Mouse (Mus musculus): ENCODE results near the gene Lilra5. TPM values are rescaled to one million over a fixed set of nuclear protein-coding genes. Genes with fewer than 3 reads are reported as not detected.
A peak's percentile ranks its signal among the peaks of the same experiment; 100 is the strongest.
"Not testable (repeated sequence)": the region's sequence is repeated elsewhere in the genome, so short reads cannot be mapped to it uniquely, and the experiment has no call there.

The Lilra5 gene
- polyA plus RNA-seq (2015; fragmentation: Nextera tagmentation; extraction: Ambion mirVana) = 1.9 and 2.2 TPM in 2 replicates

GRCm38 (mm10) chr7:4237454-4237853 lies at the start of gene Lilra5:
Gene Lilra5 (plus strand): TSS chr7:4237754.
- TF ChIP-seq EP300 (IDR thresholded peaks at IDR 0.05; ENCODE audit: low read depth) (no peak), CTCF (IDR thresholded peaks at IDR 0.05; ENCODE audit: low read depth) (no peak)
- peak within 1 kb of the TSS; percentile 81 for H3K27ac ChIP-seq (ENCODE audit: low read depth)
- DNase-seq = no peak
- H3K4me1 ChIP-seq (ENCODE audit: insufficient read depth) = 0 out of 2 replicates have a peak, but pooled peaks cover 6% of the 10 kb centered on the region
- no peak within 1 kb of the TSS for H3K9ac ChIP-seq (replicated peaks)
- WGBS (ENCODE audit: insufficient replicate concordance) = 66% methylated on average over 7 of the region's 7 CpGs
- peak within 1 kb of the TSS; percentile 7; the same call in 1 of the 2 replicates for H3K4me2 ChIP-seq (ENCODE audit: low read depth, low read length)
- no peak within 1 kb of the TSS for H3K4me3 ChIP-seq (ENCODE audit: low read depth, low read length)
- H3K27me3 ChIP-seq (ENCODE audit: insufficient read depth, low read length) = no peaks in the 10 kb centered on the region
- no peak for ATAC-seq
- no peaks in the 10 kb centered on the region for H3K9me3 ChIP-seq (ENCODE audit: low read length)
- H3K36me3 ChIP-seq (replicated peaks; ENCODE audit: insufficient read depth, low read length) = no peaks in the 10 kb centered on the region

DNA sequence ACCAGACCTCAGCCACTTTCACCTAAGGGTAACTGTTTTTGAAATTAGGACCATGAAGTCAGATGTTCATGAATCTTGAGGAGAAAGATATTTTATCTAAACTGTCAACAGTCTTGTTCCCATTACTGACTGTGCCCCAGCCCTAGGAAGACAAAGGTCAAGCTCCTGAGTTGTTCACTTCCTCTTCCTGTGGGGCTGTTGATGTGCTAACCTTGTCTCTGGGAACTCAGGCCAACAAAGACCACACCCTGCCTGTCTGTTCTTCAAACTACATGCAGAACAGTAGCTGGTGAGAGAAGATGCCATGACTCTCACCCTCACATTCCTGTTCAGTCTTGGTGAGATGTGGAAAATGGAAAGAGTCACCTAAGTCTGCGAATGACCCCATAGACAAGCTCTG lies 30.4 kb upstream of the Lilra5 start:
- no peak for ATAC-seq

GRCm38 (mm10) chr7:4208626-4209025 lies 28.9 kb upstream of the Lilra5 start:
- TF ChIP-seq EP300 (IDR thresholded peaks at IDR 0.05; ENCODE audit: low read depth) = no peak
- TF ChIP-seq CTCF (IDR thresholded peaks at IDR 0.05; ENCODE audit: low read depth) = peak; percentile 37
- no peak overlapping the region for H3K4me2 ChIP-seq (ENCODE audit: low read depth, low read length)

More for the DNA sequence above, 30.4 kb upstream of the Lilra5 start:
- Histone ChIP-seq H3K27ac (ENCODE audit: low read depth) (no peak overlapping the region), H3K9me3 (ENCODE audit: low read length) (no peaks in the 10 kb centered on the region), H3K36me3 (replicated peaks; ENCODE audit: insufficient read depth, low read length) (no peaks in the 10 kb centered on the region), H3K4me2 (ENCODE audit: low read depth, low read length) (no peak overlapping the region), H3K9ac (replicated peaks) (no peak overlapping the region), H3K4me1 (ENCODE audit: insufficient read depth) (no peaks in the 10 kb centered on the region), H3K4me3 (ENCODE audit: low read depth, low read length) (no peak overlapping the region), H3K27me3 (ENCODE audit: insufficient read depth, low read length) (no peaks in the 10 kb centered on the region)
- WGBS (ENCODE audit: insufficient replicate concordance) = 79% methylated on average over 1 of the region's 1 CpGs
- no peak for DNase-seq
- TF ChIP-seq EP300 (IDR thresholded peaks at IDR 0.05; ENCODE audit: low read depth) (no peak), CTCF (IDR thresholded peaks at IDR 0.05; ENCODE audit: low read depth) (no peak)

DNA sequence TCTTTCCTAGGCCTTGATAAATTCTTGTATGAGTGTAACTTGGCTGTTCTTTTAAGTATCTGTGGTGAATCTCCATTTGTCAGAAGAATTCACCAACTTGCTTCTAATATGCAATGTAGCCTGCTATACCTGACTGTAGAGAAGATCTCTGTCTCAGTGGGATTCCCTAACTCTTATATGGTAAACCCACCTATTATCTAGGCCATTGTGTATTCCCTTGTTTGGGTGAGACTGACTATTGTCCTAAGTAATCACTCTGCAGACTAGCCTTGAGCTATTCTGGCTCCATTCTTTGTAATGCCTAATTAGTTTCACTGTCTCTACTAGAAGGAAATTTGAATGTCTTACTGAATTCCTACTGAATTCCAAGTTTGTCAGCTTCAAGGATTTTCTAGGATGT lies 24.1 kb upstream of the Lilra5 start:
- not testable (repeated sequence) for ATAC-seq; H3K9ac ChIP-seq (replicated peaks); H3K27ac ChIP-seq (ENCODE audit: low read depth); H3K36me3 ChIP-seq (replicated peaks; ENCODE audit: insufficient read depth, low read length); H3K4me2 ChIP-seq (ENCODE audit: low read depth, low read length); H3K9me3 ChIP-seq (ENCODE audit: low read length); DNase-seq; H3K4me1 ChIP-seq (ENCODE audit: insufficient read depth); H3K27me3 ChIP-seq (ENCODE audit: insufficient read depth, low read length); H3K4me3 ChIP-seq (ENCODE audit: low read depth, low read length)

More at GRCm38 (mm10) chr7:4208626-4209025, 28.9 kb upstream of the Lilra5 start:
- Histone ChIP-seq H3K36me3 (replicated peaks; ENCODE audit: insufficient read depth, low read length) (no peaks in the 10 kb centered on the region), H3K4me3 (ENCODE audit: low read depth, low read length) (no peak overlapping the region), H3K9ac (replicated peaks) (no peak overlapping the region), H3K27ac (ENCODE audit: low read depth) (no peak overlapping the region), H3K27me3 (ENCODE audit: insufficient read depth, low read length) (no peaks in the 10 kb centered on the region), H3K4me1 (ENCODE audit: insufficient read depth) (no peaks in the 10 kb centered on the region), H3K9me3 (ENCODE audit: low read length) (no peaks in the 10 kb centered on the region)
- 32% methylated on average over 2 of the region's 2 CpGs for WGBS (ENCODE audit: insufficient replicate concordance)
- no peak for DNase-seq
- no peak for ATAC-seq

DNA sequence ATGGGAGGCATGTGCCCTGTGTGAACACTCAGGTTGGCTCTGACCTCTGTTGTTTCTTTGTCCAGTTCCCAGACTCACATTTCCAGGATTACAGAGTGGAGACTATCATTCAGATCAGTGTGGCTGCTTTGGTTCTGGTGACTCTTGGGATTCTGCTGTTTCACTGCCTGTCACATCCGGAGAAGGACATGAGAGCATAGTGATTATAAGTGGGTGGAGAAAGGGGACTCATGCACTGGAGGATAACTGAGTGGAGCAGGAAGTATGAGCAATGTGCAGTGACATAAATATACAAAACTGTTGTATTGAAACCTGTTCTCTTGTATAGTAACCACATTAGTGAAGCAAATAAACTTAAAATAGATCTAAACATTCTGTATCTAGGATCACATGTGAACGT lies 22.2 kb upstream of the Lilra5 start:
- ATAC-seq (no peak), DNase-seq (no peak)
- Histone ChIP-seq H3K27ac (ENCODE audit: low read depth) (no peak overlapping the region), H3K4me3 (ENCODE audit: low read depth, low read length) (no peak overlapping the region), H3K9me3 (ENCODE audit: low read length) (no peaks in the 10 kb centered on the region), H3K36me3 (replicated peaks; ENCODE audit: insufficient read depth, low read length) (no peaks in the 10 kb centered on the region), H3K4me1 (ENCODE audit: insufficient read depth) (no peaks in the 10 kb centered on the region), H3K9ac (replicated peaks) (no peak overlapping the region), H3K27me3 (ENCODE audit: insufficient read depth, low read length) (no peaks in the 10 kb centered on the region), H3K4me2 (ENCODE audit: low read depth, low read length) (no peak overlapping the region)
- WGBS (ENCODE audit: insufficient replicate concordance) = 65% methylated on average over 2 of the region's 2 CpGs
- TF ChIP-seq CTCF (IDR thresholded peaks at IDR 0.05; ENCODE audit: low read depth) = no peak
- no peak for TF ChIP-seq EP300 (IDR thresholded peaks at IDR 0.05; ENCODE audit: low read depth)

- Histone ChIP-seq H3K4me2 (ENCODE audit: low read depth, low read length) (no peak overlapping the region), H3K9ac (replicated peaks) (no peak overlapping the region), H3K9me3 (ENCODE audit: low read length) (no peaks in the 10 kb centered on the region), H3K4me1 (ENCODE audit: insufficient read depth) (no peaks in the 10 kb centered on the region), H3K36me3 (replicated peaks; ENCODE audit: insufficient read depth, low read length) (no peaks in the 10 kb centered on the region), H3K4me3 (ENCODE audit: low read depth, low read length) (no peak overlapping the region), H3K27ac (ENCODE audit: low read depth) (no peak overlapping the region), H3K27me3 (ENCODE audit: insufficient read depth, low read length) (no peaks in the 10 kb centered on the region)
- 54% methylated on average over 2 of the region's 2 CpGs for WGBS (ENCODE audit: insufficient replicate concordance)
- ATAC-seq (no peak), DNase-seq (no peak)
- no peak for TF ChIP-seq EP300 (IDR thresholded peaks at IDR 0.05; ENCODE audit: low read depth)
- no peak for TF ChIP-seq CTCF (IDR thresholded peaks at IDR 0.05; ENCODE audit: low read depth)
These were observed 21.7 kb upstream of the Lilra5 start for GRCm38 (mm10) chr7:4215805-4216204.

GRCm38 (mm10) chr7:4235536-4235935 lies 2.0 kb upstream of the Lilra5 start:
- no peak for ATAC-seq
- Histone ChIP-seq H3K4me3 (ENCODE audit: low read depth, low read length) (no peak overlapping the region), H3K27me3 (ENCODE audit: insufficient read depth, low read length) (no peaks in the 10 kb centered on the region), H3K4me2 (ENCODE audit: low read depth, low read length) (no peak overlapping the region), H3K9ac (replicated peaks) (no peak overlapping the region), H3K36me3 (replicated peaks; ENCODE audit: insufficient read depth, low read length) (no peaks in the 10 kb centered on the region), H3K9me3 (ENCODE audit: low read length) (no peaks in the 10 kb centered on the region), H3K27ac (ENCODE audit: low read depth) (no peak overlapping the region), H3K4me1 (ENCODE audit: insufficient read depth) (0 out of 2 replicates have a peak, but pooled peaks cover 6% of the 10 kb centered on the region)
- TF ChIP-seq CTCF (IDR thresholded peaks at IDR 0.05; ENCODE audit: low read depth) (no peak), EP300 (IDR thresholded peaks at IDR 0.05; ENCODE audit: low read depth) (no peak)
- no peak for DNase-seq
